Mouse (Mus musculus): ENCODE results near the gene Slc8a3. TPM values are rescaled to one million over a fixed set of nuclear protein-coding genes. Genes with fewer than 3 reads are reported as not detected.

Slc8a3 gene
- polyA plus RNA-seq, 1 experiment = not detected

- Histone ChIP-seq H3K4me3 (replicated peaks) (no peak overlapping the region), H3K27me3 (ENCODE audit: control insufficient read depth) (no peaks in the 10 kb centered on the region), H3K36me3 (ENCODE audit: control insufficient read depth) (no peaks in the 10 kb centered on the region; the same call in 1 of the 2 replicates), H3K9me3 (ENCODE audit: control insufficient read depth, low read length) (no peaks in the 10 kb centered on the region), H3K4me1 (ENCODE audit: control insufficient read depth) (no peaks in the 10 kb centered on the region)
- TF ChIP-seq GATA1 (IDR thresholded peaks at IDR 0.05; ENCODE audit: low read length) (no peak), TAL1 (IDR thresholded peaks at IDR 0.05; ENCODE audit: low read length) (no peak)
These were observed 157.7 kb downstream of the Slc8a3 start for GRCm38 (mm10) chr12:81175252-81175651.

DNA sequence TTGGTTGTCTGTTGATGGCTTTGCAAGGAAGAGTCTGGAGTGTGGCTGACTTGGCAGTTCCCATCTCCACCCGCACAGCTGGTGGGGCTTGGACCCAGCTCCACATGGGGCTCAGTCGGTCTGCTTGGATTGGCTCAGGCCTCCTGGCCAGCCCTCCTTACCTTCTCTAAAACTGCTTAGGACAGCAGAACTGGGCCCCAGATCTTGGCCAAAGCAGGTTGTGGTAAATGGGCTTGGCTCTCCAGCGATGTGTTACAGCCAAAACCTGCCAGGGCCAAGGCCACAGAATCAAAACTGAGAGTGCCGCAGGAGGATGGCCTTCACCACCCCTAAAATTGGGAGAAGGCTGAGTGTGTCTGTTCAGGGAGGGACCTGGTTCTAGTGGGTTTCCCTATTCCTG lies 159.1 kb downstream of the Slc8a3 start:
- Histone ChIP-seq H3K36me3 (ENCODE audit: control insufficient read depth) (no peaks in the 10 kb centered on the region; the same call in 1 of the 2 replicates), H3K9me3 (ENCODE audit: control insufficient read depth, low read length) (no peaks in the 10 kb centered on the region), H3K27me3 (ENCODE audit: control insufficient read depth) (no peaks in the 10 kb centered on the region), H3K4me3 (replicated peaks) (no peak overlapping the region), H3K4me1 (ENCODE audit: control insufficient read depth) (no peaks in the 10 kb centered on the region)
- TF ChIP-seq TAL1 (IDR thresholded peaks at IDR 0.05; ENCODE audit: low read length) (no peak), GATA1 (IDR thresholded peaks at IDR 0.05; ENCODE audit: low read length) (no peak)

DNA sequence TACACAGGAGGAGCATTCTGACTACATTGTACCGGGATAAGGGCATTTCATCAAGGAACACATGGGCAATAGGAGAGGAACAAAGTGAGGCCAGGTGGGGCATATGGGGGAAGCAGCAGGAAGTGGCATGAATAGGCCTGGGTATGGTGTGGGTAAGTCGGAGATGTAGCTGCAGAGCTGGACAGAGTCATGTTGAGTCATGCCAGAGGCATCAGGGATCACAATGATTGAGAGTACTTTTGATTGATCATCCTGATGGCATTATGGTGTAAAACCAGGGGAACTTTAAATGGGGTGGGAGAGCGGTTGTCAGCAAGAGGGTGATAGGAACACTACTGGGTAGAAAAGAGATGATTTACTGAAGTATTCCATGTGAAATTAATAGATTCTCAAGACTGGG lies 160.0 kb downstream of the Slc8a3 start:
- Histone ChIP-seq H3K4me3 (replicated peaks) (no peak overlapping the region), H3K36me3 (ENCODE audit: control insufficient read depth) (no peaks in the 10 kb centered on the region; the same call in 1 of the 2 replicates), H3K27me3 (ENCODE audit: control insufficient read depth) (no peaks in the 10 kb centered on the region), H3K9me3 (ENCODE audit: control insufficient read depth, low read length) (no peaks in the 10 kb centered on the region), H3K4me1 (ENCODE audit: control insufficient read depth) (no peaks in the 10 kb centered on the region)
- TF ChIP-seq GATA1 (IDR thresholded peaks at IDR 0.05; ENCODE audit: low read length) (no peak), TAL1 (IDR thresholded peaks at IDR 0.05; ENCODE audit: low read length) (no peak)

GRCm38 (mm10) chr12:81170076-81170475 lies 162.9 kb downstream of the Slc8a3 start:
- Histone ChIP-seq H3K4me3 (replicated peaks) (no peak overlapping the region), H3K4me1 (ENCODE audit: control insufficient read depth) (no peaks in the 10 kb centered on the region), H3K9me3 (ENCODE audit: control insufficient read depth, low read length) (no peaks in the 10 kb centered on the region), H3K36me3 (ENCODE audit: control insufficient read depth) (no peaks in the 10 kb centered on the region; the same call in 1 of the 2 replicates), H3K27me3 (ENCODE audit: control insufficient read depth) (no peaks in the 10 kb centered on the region)
- TF ChIP-seq TAL1 (IDR thresholded peaks at IDR 0.05; ENCODE audit: low read length) = no peak
- TF ChIP-seq GATA1 (IDR thresholded peaks at IDR 0.05; ENCODE audit: low read length) = no peak

DNA sequence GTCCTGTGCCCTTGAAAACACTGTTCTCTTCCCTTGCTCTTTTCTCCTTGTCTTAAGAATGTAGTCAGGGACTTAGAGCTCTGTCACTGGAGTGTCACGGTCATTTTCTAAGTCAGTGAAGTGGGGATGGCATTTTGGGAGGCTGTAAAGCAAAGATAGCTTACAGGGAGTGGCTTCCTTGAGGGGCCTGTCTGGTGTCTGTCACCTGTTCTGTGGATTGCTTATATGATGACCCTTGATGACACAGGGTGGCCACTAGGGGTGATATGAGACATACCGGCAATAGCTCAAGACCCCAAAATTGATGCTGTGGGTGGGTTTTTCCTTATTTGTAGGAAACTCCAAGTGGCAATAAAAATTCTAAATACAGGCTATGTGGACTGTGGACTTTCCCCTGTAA lies 164.5 kb downstream of the Slc8a3 start:
- H3K4me1 ChIP-seq (ENCODE audit: control insufficient read depth) = no peaks in the 10 kb centered on the region
- H3K27me3 ChIP-seq (ENCODE audit: control insufficient read depth) = no peaks in the 10 kb centered on the region
- H3K36me3 ChIP-seq (ENCODE audit: control insufficient read depth) = no peaks in the 10 kb centered on the region
- TF ChIP-seq GATA1 (IDR thresholded peaks at IDR 0.05; ENCODE audit: low read length) (no peak), TAL1 (IDR thresholded peaks at IDR 0.05; ENCODE audit: low read length) (no peak)
- no peak overlapping the region for H3K4me3 ChIP-seq (replicated peaks)
- H3K9me3 ChIP-seq (ENCODE audit: control insufficient read depth, low read length) = no peaks in the 10 kb centered on the region

GRCm38 (mm10) chr12:81168031-81168430 lies 164.9 kb downstream of the Slc8a3 start:
- no peaks in the 10 kb centered on the region for H3K9me3 ChIP-seq (ENCODE audit: control insufficient read depth, low read length)
- no peaks in the 10 kb centered on the region for H3K4me1 ChIP-seq (ENCODE audit: control insufficient read depth)
- TF ChIP-seq GATA1 (IDR thresholded peaks at IDR 0.05; ENCODE audit: low read length) = no peak
- no peak for TF ChIP-seq TAL1 (IDR thresholded peaks at IDR 0.05; ENCODE audit: low read length)
- H3K4me3 ChIP-seq (replicated peaks) = no peak overlapping the region
- no peaks in the 10 kb centered on the region for H3K27me3 ChIP-seq (ENCODE audit: control insufficient read depth)
- no peaks in the 10 kb centered on the region for H3K36me3 ChIP-seq (ENCODE audit: control insufficient read depth)

DNA sequence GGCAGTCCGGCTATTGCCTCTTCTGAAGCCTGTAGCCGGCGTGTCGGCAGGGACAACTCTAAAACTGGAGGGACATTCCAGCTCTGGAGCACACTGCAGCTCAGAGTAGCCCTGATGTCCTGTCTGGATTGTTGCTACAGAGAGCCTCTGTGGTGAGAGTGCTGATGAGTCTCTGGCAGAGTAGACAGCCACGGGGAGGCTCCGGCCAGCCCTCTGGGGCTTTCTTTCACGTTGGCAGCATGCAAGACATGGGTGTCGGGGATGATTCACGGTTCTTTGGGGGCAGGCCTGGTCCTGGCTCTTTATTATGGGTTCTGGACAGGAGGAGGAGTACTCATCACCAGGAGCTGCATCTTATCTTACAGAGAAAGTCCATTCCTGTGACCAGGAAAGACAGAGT lies 165.8 kb downstream of the Slc8a3 start:
- no peaks in the 10 kb centered on the region for H3K27me3 ChIP-seq (ENCODE audit: control insufficient read depth)
- no peaks in the 10 kb centered on the region for H3K36me3 ChIP-seq (ENCODE audit: control insufficient read depth)
- H3K4me1 ChIP-seq (ENCODE audit: control insufficient read depth) = no peaks in the 10 kb centered on the region
- H3K4me3 ChIP-seq (replicated peaks) = no peak overlapping the region
- no peaks in the 10 kb centered on the region for H3K9me3 ChIP-seq (ENCODE audit: control insufficient read depth, low read length)
- no peak for TF ChIP-seq GATA1 (IDR thresholded peaks at IDR 0.05; ENCODE audit: low read length)
- no peak for TF ChIP-seq TAL1 (IDR thresholded peaks at IDR 0.05; ENCODE audit: low read length)

DNA sequence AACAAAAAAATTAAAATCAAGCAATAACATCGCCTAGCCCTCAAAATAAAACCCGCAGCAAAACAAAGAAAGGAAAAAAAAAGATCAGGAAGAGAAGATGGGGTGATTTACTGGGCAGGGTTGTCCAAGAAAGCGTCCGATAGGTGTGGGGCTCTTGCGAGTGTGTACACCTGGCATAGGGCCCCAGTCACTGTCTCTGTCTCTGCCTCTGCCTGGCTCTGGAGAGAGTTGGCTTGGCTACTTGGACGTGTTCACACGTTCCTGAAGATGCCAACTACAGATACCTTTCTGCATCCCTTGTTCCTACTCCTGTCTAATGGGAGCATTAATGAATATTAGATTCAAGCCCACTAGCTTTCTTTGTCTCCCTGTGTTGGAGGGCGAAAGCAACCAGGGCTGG lies 166.4 kb downstream of the Slc8a3 start:
- TF ChIP-seq TAL1 (IDR thresholded peaks at IDR 0.05; ENCODE audit: low read length) (no peak), GATA1 (IDR thresholded peaks at IDR 0.05; ENCODE audit: low read length) (no peak)
- H3K27me3 ChIP-seq (ENCODE audit: control insufficient read depth) = no peaks in the 10 kb centered on the region
- no peaks in the 10 kb centered on the region for H3K9me3 ChIP-seq (ENCODE audit: control insufficient read depth, low read length)
- H3K4me1 ChIP-seq (ENCODE audit: control insufficient read depth) = no peaks in the 10 kb centered on the region
- H3K36me3 ChIP-seq (ENCODE audit: control insufficient read depth) = no peaks in the 10 kb centered on the region
- no peak overlapping the region for H3K4me3 ChIP-seq (replicated peaks)

DNA sequence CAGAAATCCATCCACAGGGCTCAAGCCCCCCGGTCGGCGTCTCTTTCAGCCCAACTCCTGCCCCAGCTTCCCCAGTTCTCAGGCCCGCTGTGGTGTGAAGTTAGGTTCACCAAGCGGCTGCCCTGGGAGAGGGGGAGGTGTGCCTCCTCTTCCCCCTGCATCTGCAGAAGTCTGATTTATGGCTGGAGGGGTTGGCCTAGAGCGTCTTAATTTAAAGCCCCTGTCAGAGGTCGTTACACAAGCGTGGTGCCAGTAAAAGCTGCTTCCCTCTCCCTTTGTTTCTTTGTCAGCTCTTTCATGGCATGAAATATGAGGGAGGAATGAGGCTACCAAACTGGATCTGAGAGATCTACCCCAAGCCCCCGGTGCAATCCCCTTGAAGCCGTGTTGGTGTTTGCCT lies 166.9 kb downstream of the Slc8a3 start:
- Histone ChIP-seq H3K9me3 (ENCODE audit: control insufficient read depth, low read length) (no peaks in the 10 kb centered on the region), H3K4me1 (ENCODE audit: control insufficient read depth) (no peaks in the 10 kb centered on the region), H3K4me3 (replicated peaks) (no peak overlapping the region), H3K27me3 (ENCODE audit: control insufficient read depth) (no peaks in the 10 kb centered on the region), H3K36me3 (ENCODE audit: control insufficient read depth) (no peaks in the 10 kb centered on the region)
- TF ChIP-seq TAL1 (IDR thresholded peaks at IDR 0.05; ENCODE audit: low read length) (no peak), GATA1 (IDR thresholded peaks at IDR 0.05; ENCODE audit: low read length) (no peak)

- Histone ChIP-seq H3K36me3 (ENCODE audit: control insufficient read depth) (no peaks in the 10 kb centered on the region), H3K4me3 (replicated peaks) (no peak overlapping the region), H3K27me3 (ENCODE audit: control insufficient read depth) (no peaks in the 10 kb centered on the region), H3K4me1 (ENCODE audit: control insufficient read depth) (no peaks in the 10 kb centered on the region), H3K9me3 (ENCODE audit: control insufficient read depth, low read length) (no peaks in the 10 kb centered on the region)
- TF ChIP-seq TAL1 (IDR thresholded peaks at IDR 0.05; ENCODE audit: low read length) (no peak), GATA1 (IDR thresholded peaks at IDR 0.05; ENCODE audit: low read length) (no peak)
These were observed 169.4 kb downstream of the Slc8a3 start for GRCm38 (mm10) chr12:81163566-81163965.
